Mouse (Mus musculus) cerebellum, adult 11-12 months (tissue): Measurements from ENCODE around the gene 3830403N18Rik.
"Not testable (repeated sequence)": the region's sequence is repeated elsewhere in the genome, so short reads cannot be mapped to it uniquely, and the experiment has no call there.

Experiments
- DNase-seq: peaks from one replicate; pipeline ENCODE4 v3.0.0; 2022

The 3830403N18Rik gene

GRCm38 (mm10) chrX:56136336-56136909 lies at the start of gene 3830403N18Rik:
Gene 3830403N18Rik, plus strand, starts transcription at chrX:56136572.
- not testable (repeated sequence) for DNase-seq

GRCm38 (mm10) chrX:56151396-56151795 lies 15.0 kb downstream of the 3830403N18Rik start:
- DNase-seq = no peak

GRCm38 (mm10) chrX:56186449-56186848 lies 50.1 kb downstream of the 3830403N18Rik start:
- not testable (repeated sequence) for DNase-seq
